Mouse (Mus musculus) liver, postnatal 0 days (tissue): ENCODE measurements at regions not wholly inside any gene's neighbourhood (a gene's known extent, or its start where the extent isn't known, plus 50 kb on each side); places are given as distances from the start of the nearest gene placed in this dataset.

Source experiments
- CTCF ChIP-seq: sonication (generic); IDR thresholded peaks from 2 replicates; pipeline ENCODE4 v1.5.1; 2016; ENCODE audit warnings: antibody characterized with exemption, low read depth
- EP300 ChIP-seq: IDR thresholded peaks from 2 replicates; pipeline ENCODE4 v1.6.1; 2016; ENCODE audit warnings: antibody characterized with exemption, low read depth, mild to moderate bottlenecking

- TF ChIP-seq CTCF (no peak), EP300 (no peak)
Measured at GRCm38 (mm10) chr9:93306753-93307152, 764.7 kb downstream of the Plod2 start.
